ENCODE assay signal across 12 mouse cellular contexts in genomic region chr2:27684017-27684657, GRCm38 (mm10). TPM values are rescaled to one million over a fixed set of nuclear protein-coding genes. Genes with fewer than 3 reads are reported as not detected.
DNase-seq lines count a peak whose midpoint lies in the region; ATAC-seq lines count a peak whose summit lies in the region.
"Had no signal": no experiment of that assay in that cellular context is flagged by ENCODE, and none has a peak within 500 bp of the region (broad histone marks: within the 10 kb centered on the region; RNA-seq: fewer than 3 reads in every experiment).

No protein-coding gene starts in this region.

- H3K9ac ChIP-seq in kidney, embryonic 15.5 days, result no peak overlapping the region

- no peaks in the 10 kb centered on the region for H3K9me3 ChIP-seq in kidney, embryonic 15.5 days (replicated peaks)

- no peak overlapping the region for H3K4me3 ChIP-seq in kidney, embryonic 15.5 days (replicated peaks)

- no peak overlapping the region for H3K27ac ChIP-seq in kidney, embryonic 15.5 days

- 55% methylated on average over 11 of the region's 11 CpGs for WGBS in kidney, embryonic 15.5 days

- no peaks in the 10 kb centered on the region for H3K36me3 ChIP-seq in kidney, embryonic 15.5 days

- H3K4me2 ChIP-seq in kidney, embryonic 15.5 days, result no peak overlapping the region

- peak; percentile 15 for DNase-seq in embryo, embryonic 10.5 days (ENCODE audit: low spot score)
- no peak for DNase-seq in embryo, embryonic 9.5 days (ENCODE audit: extremely low spot score)
- peak; percentile 57 for DNase-seq in kidney, adult 11 months
- peak; percentile 34 for DNase-seq in R1 (ENCODE audit: low read depth, low spot score)
- DNase-seq in kidney, postnatal 25 days, result peak; percentile 47 to 82
- no peak for DNase-seq in cerebellum, postnatal 25 days
- DNase-seq in cerebellum, adult 9-10 months, result no peak
- DNase-seq: cerebellum, postnatal 10 days; gastrocnemius, postnatal 25 days; thymus, postnatal 25 days had no signal

- H3K27me3 ChIP-seq in kidney, embryonic 15.5 days, result no peaks in the 10 kb centered on the region

- ATAC-seq in kidney, embryonic 15.5 days (replicated peaks; ENCODE audit: low FRiP score), result no peak
- ATAC-seq: inflammation-experienced regulatory T-cells, adult 6 months had no signal

- H3K4me1 ChIP-seq in kidney, embryonic 15.5 days, result peaks cover 90% of the 10 kb centered on the region

RNA-seq across cellular contexts. Expression of gene Rxra, which starts 7.9 kb away (rescaled TPM):
- polyA plus RNA-seq in kidney, embryonic 15.5 days (2015; fragmentation: Nextera tagmentation; extraction: Ambion mirVana), result 9.6 and 10.4 TPM in 2 replicates

Comparison
In these comparisons a context has a peak if more than half of its experiments do, and no peak if none do; other contexts are left out.
1. DNase-seq: peak in embryo, embryonic 10.5 days (single experiment), kidney, adult 11 months (single experiment), R1 (single experiment) and kidney, postnatal 25 days (2 of 2); none in embryo, embryonic 9.5 days (single experiment), cerebellum, postnatal 25 days (0 of 2) and cerebellum, adult 9-10 months (single experiment).